Mouse (Mus musculus) E14TG2a.4 (cell line): ENCODE results near the gene Dbi.

ENCODE experiments used
- H3K27me3 ChIP-seq: 2 replicates; pipeline ENCODE4 v1.6.1; 2014; ENCODE audit warnings: low read length, control low read depth; ENCODE audit not compliant: insufficient read depth
- H3K36me3 ChIP-seq: 2 replicates; pipeline ENCODE4 v1.6.1; 2014; ENCODE audit warnings: low read length, control low read depth; ENCODE audit not compliant: insufficient read depth
- H3K4me1 ChIP-seq: replicated peaks from 2 replicates; pipeline ENCODE4 v1.6.1; 2014; ENCODE audit warnings: low read depth, low read length, control low read depth
- H3K4me3 ChIP-seq: replicated peaks from 2 replicates; pipeline ENCODE4 v1.5.1; 2014; ENCODE audit warnings: mild to moderate bottlenecking, low read length
- H3K9me3 ChIP-seq: 2 replicates; pipeline ENCODE4 v1.6.1; 2014; ENCODE audit warnings: low read length, control low read depth
- CTCF ChIP-seq: conservative IDR thresholded peaks from 2 replicates; pipeline ENCODE4 v1.5.1; 2014; ENCODE audit warnings: low read length
- NANOG ChIP-seq: IDR thresholded peaks from 2 replicates; pipeline ENCODE4 v1.6.1; 2014; ENCODE audit warnings: borderline replicate concordance, low read length, mixed read lengths
- POU5F1 ChIP-seq: IDR thresholded peaks from 2 replicates; pipeline ENCODE4 v1.6.1; 2014; ENCODE audit warnings: low read length, borderline replicate concordance

Dbi gene

GRCm38 (mm10) chr1:120071133-120071532 lies 49.7 kb downstream of the Dbi start:
- TF ChIP-seq NANOG = no peak
- TF ChIP-seq CTCF = no peak
- TF ChIP-seq POU5F1 = no peak
- Histone ChIP-seq H3K9me3 (no peaks in the 10 kb centered on the region), H3K4me1 (peaks cover 61% of the 10 kb centered on the region), H3K4me3 (no peak overlapping the region), H3K27me3 (peaks cover 22% of the 10 kb centered on the region), H3K36me3 (peaks cover 9% of the 10 kb centered on the region; the same call in 1 of the 2 replicates)

- TF ChIP-seq NANOG = no peak
- no peak for TF ChIP-seq POU5F1
- TF ChIP-seq CTCF = no peak
- peaks cover 59% of the 10 kb centered on the region for H3K4me1 ChIP-seq
- peaks cover 22% of the 10 kb centered on the region for H3K27me3 ChIP-seq
Measured at GRCm38 (mm10) chr1:120070168-120070567, 50.7 kb downstream of the Dbi start.

GRCm38 (mm10) chr1:120069120-120069519 lies 51.8 kb downstream of the Dbi start:
- Histone ChIP-seq H3K4me3 (no peak overlapping the region), H3K9me3 (no peaks in the 10 kb centered on the region), H3K27me3 (peaks cover 22% of the 10 kb centered on the region), H3K36me3 (peaks cover 9% of the 10 kb centered on the region; the same call in 1 of the 2 replicates), H3K4me1 (peaks cover 48% of the 10 kb centered on the region)
- TF ChIP-seq CTCF = no peak
- no peak for TF ChIP-seq POU5F1
- no peak for TF ChIP-seq NANOG

More at GRCm38 (mm10) chr1:120070168-120070567, 50.7 kb downstream of the Dbi start:
- Histone ChIP-seq H3K9me3 (no peaks in the 10 kb centered on the region), H3K36me3 (peaks cover 9% of the 10 kb centered on the region; the same call in 1 of the 2 replicates), H3K4me3 (no peak overlapping the region)

GRCm38 (mm10) chr1:120066625-120067024 lies 54.3 kb downstream of the Dbi start:
- peaks cover 41% of the 10 kb centered on the region for H3K4me1 ChIP-seq
- no peak for TF ChIP-seq CTCF
- no peak for TF ChIP-seq POU5F1
- TF ChIP-seq NANOG = no peak
- H3K27me3 ChIP-seq = peaks cover 16% of the 10 kb centered on the region; the same call in 1 of the 2 replicates
- no peaks in the 10 kb centered on the region for H3K9me3 ChIP-seq
- peaks cover 9% of the 10 kb centered on the region; the same call in 1 of the 2 replicates for H3K36me3 ChIP-seq
- no peak overlapping the region for H3K4me3 ChIP-seq

GRCm38 (mm10) chr1:120066159-120066558 lies 54.7 kb downstream of the Dbi start:
- Histone ChIP-seq H3K27me3 (peaks cover 11% of the 10 kb centered on the region; the same call in 1 of the 2 replicates), H3K9me3 (no peaks in the 10 kb centered on the region), H3K4me1 (peaks cover 43% of the 10 kb centered on the region), H3K36me3 (peaks cover 9% of the 10 kb centered on the region; the same call in 1 of the 2 replicates), H3K4me3 (no peak overlapping the region)
- TF ChIP-seq CTCF = no peak
- no peak for TF ChIP-seq NANOG
- no peak for TF ChIP-seq POU5F1

- TF ChIP-seq POU5F1 (no peak), NANOG (no peak), CTCF (no peak)
- Histone ChIP-seq H3K27me3 (peaks cover 11% of the 10 kb centered on the region; the same call in 1 of the 2 replicates), H3K36me3 (peaks cover 9% of the 10 kb centered on the region; the same call in 1 of the 2 replicates), H3K9me3 (no peaks in the 10 kb centered on the region), H3K4me1 (peaks cover 30% of the 10 kb centered on the region), H3K4me3 (no peak overlapping the region)
Measured at GRCm38 (mm10) chr1:120064036-120064682, 56.7 kb downstream of the Dbi start.
